ENCODE assay signal across 21 mouse cellular contexts in the genomic region with DNA sequence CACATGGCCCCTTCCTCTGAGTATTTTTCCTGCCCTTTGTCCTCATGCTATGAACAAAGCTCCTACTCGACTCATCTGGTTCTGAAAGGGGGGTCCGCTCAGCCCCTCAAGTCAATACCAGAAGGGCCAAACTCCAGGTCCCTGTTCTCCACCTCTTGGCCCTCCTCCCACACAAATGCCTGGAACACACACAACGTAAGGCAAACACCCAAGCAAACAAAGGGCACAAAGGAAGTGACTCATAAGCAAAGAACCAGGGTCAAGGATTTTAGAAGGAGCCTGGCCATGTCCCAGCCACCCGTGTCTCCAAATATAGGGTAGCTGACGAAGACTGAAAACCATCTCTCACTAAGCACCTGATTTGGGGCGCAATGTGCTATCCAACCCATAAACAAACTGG. TPM values are rescaled to one million over a fixed set of nuclear protein-coding genes. Genes with fewer than 3 reads are reported as not detected.
DNase-seq lines count a peak whose midpoint lies in the region; ATAC-seq lines count a peak whose summit lies in the region.
"Had no signal": no experiment of that assay in that cellular context is flagged by ENCODE, and none has a peak within 500 bp of the region (broad histone marks: within the 10 kb centered on the region; RNA-seq: fewer than 3 reads in every experiment).

No protein-coding gene starts in this region.

- peak overlapping the region; percentile 89 for H3K27ac ChIP-seq in intestine, embryonic 16.5 days (ENCODE audit: low read length)
- H3K27ac ChIP-seq: heart, adult 2 months; hindbrain, embryonic 12.5 days; liver, embryonic 15.5 days; midbrain, embryonic 12.5 days had no signal

- no peaks in the 10 kb centered on the region for H3K27me3 ChIP-seq in intestine, embryonic 16.5 days (replicated peaks; ENCODE audit: control insufficient read depth, insufficient read depth, low read length)
- H3K27me3 ChIP-seq: liver, embryonic 15.5 days had no signal

- no peak overlapping the region for H3K9ac ChIP-seq in intestine, embryonic 16.5 days (ENCODE audit: low read depth, low read length)
- H3K9ac ChIP-seq: hindbrain, embryonic 12.5 days; liver, embryonic 15.5 days; midbrain, embryonic 12.5 days had no signal

- ATAC-seq in intestine, embryonic 16.5 days = no peak
- ATAC-seq: forebrain, embryonic 14.5 days had no signal

- H3K4me1 ChIP-seq in intestine, embryonic 16.5 days (ENCODE audit: control insufficient read depth, insufficient read depth, low read length) = peaks cover 28% of the 10 kb centered on the region

- 56% methylated on average over 6 of the region's 6 CpGs for WGBS in intestine, embryonic 16.5 days

- no peaks in the 10 kb centered on the region for H3K36me3 ChIP-seq in intestine, embryonic 16.5 days (ENCODE audit: control insufficient read depth, insufficient read depth, low read length)
- H3K36me3 ChIP-seq: hindbrain, embryonic 12.5 days; liver, embryonic 15.5 days; midbrain, embryonic 12.5 days had no signal

- H3K4me2 ChIP-seq in intestine, embryonic 16.5 days (ENCODE audit: low read depth, low read length) = no peak overlapping the region; the same call in 1 of the 2 replicates
- H3K4me2 ChIP-seq: hindbrain, embryonic 12.5 days; liver, embryonic 15.5 days; midbrain, embryonic 12.5 days had no signal

- no peaks in the 10 kb centered on the region for H3K9me3 ChIP-seq in intestine, embryonic 16.5 days (ENCODE audit: control insufficient read depth, low read length)
- H3K9me3 ChIP-seq: hindbrain, embryonic 12.5 days; liver, embryonic 15.5 days; midbrain, embryonic 12.5 days had no signal

- DNase-seq in adrenal gland, adult 8-10 months = peak; percentile 30
- no peak for DNase-seq in adrenal gland, postnatal 14 days
- peak; percentile 69 for DNase-seq in 3T3-L1 (ENCODE audit: low read depth, low spot score)
- peak; percentile 84 for DNase-seq in lung, postnatal 36 days
- no peak for DNase-seq in left cerebral cortex, adult 8-10 months (ENCODE audit: low spot score in 2 of 2)
- no peak for DNase-seq in right cerebral cortex, postnatal 10 days (ENCODE audit: low spot score in 2 of 2)
- no peak for DNase-seq in gastrocnemius, adult 8-10 months (ENCODE audit: low spot score in 2 of 2)
- DNase-seq: B cell, adult 2 months; cerebellum, postnatal 10 days; embryo, embryonic 11 days; heart, adult 2 months; kidney, adult 11 months; kidney, postnatal 36 days; layer of hippocampus, postnatal 36 days; right cerebral cortex, postnatal 25 days; thymus, postnatal 25 days had no signal

- H3K4me3 ChIP-seq in intestine, embryonic 16.5 days (ENCODE audit: low read length) = no peak overlapping the region
- H3K4me3 ChIP-seq: heart, adult 2 months; hindbrain, embryonic 12.5 days; liver, embryonic 15.5 days; midbrain, embryonic 12.5 days had no signal

RNA-seq across cellular contexts. Expression of a gene that starts 19.6 kb away (rescaled TPM):
- total RNA-seq in adrenal gland, adult 8-10 months (2022) = 1 to 10 TPM; 4.2 to 8.1 (median 6.3) TPM
- 7.7 and 11.2 TPM in 2 replicates for total RNA-seq in adrenal gland, postnatal 14 days (2021)
- 17.5 and 20.2 TPM in 2 replicates for polyA plus RNA-seq in intestine, embryonic 16.5 days (2015; fragmentation: Nextera tagmentation; extraction: Ambion mirVana)
- 1 to 10 TPM; 5.3 to 6.3 (median 5.9) TPM for total RNA-seq in left cerebral cortex, adult 8-10 months (2022)
- under 1 TPM; 0.46 to 0.79 (median 0.50) TPM for total RNA-seq in gastrocnemius, adult 8-10 months (2022)

Comparison
In these comparisons a context has a peak if more than half of its experiments do, and no peak if none do; other contexts are left out.
1. DNase-seq: peak in adrenal gland, adult 8-10 months (single experiment), 3T3-L1 (single experiment) and lung, postnatal 36 days (single experiment); none in adrenal gland, postnatal 14 days (single experiment), left cerebral cortex, adult 8-10 months (0 of 2), right cerebral cortex, postnatal 10 days (0 of 2) and gastrocnemius, adult 8-10 months (0 of 2).